Mouse (Mus musculus): ENCODE measurements around the gene 1810010H24Rik.
"Not testable (repeated sequence)": the region's sequence is repeated elsewhere in the genome, so short reads cannot be mapped to it uniquely, and the experiment has no call there.

Gene 1810010H24Rik

DNA sequence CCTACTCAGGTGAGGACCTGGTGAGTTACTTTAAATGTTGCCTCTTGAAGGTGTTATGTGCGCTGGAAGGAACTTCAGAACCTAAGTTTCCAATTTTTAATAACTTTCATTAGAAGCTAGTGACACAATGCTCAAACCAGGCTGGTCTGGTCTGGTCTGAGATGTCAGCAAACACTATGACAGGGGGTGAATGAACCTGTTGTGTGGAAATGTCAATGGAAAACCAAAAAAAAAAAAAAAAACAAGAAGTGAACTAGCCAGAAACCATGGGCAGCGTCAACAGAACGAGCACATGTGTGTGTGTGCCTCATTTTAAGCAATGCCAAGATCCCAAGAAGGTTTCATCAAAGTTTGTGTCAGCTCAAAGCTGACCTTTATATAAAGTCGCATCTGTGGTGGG is 20.1 kb downstream of the 1810010H24Rik start:
- DNase-seq: no peak

DNA sequence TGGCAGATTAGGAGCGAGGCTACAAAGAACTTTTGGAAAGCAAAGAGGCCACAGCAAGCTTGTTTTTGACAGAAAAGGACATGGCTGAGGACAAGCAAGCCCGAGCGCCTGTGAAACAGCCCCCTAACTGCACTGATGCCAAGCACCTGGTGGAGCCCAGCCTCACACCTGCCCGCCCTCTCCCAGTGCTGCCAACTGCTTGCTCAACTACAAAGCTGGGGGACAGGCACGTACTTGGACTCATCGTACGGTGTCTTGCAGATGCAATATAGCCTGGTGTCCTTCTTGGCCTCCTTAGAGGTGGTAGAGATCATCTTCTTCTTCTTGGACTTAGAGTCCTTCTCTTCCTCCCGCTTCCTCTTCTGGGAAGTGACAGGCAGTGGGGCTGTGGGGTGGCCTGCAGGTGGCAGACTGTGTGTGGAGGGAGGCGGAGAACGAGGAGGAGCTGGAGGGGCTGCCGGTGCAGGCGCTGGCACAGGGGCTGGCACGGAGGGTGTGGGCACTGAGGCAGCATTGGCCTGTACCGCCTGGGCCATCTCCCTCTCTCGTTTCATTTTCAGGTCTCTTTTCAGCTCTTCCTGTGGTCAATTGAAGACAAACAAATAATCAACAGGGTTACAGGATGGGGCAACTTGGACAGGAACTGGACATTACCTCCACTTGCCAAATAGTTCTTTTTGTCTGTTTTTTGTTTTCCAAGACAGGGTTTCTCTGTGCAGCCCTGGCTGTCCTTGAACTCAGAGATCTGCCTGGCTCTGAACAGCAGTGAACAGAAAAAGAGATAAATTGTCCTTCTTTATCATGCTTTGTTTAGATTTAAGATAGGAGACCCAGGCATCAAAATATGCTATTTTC is 21.5 kb downstream of the 1810010H24Rik start:
- no peak for DNase-seq

- DNase-seq: no peak
Measured at GRCm38 (mm10) chr11:107054870-107055269, 29.4 kb downstream of the 1810010H24Rik start.

GRCm38 (mm10) chr11:107057391-107057790 is 31.9 kb downstream of the 1810010H24Rik start:
- DNase-seq: no peak

DNA sequence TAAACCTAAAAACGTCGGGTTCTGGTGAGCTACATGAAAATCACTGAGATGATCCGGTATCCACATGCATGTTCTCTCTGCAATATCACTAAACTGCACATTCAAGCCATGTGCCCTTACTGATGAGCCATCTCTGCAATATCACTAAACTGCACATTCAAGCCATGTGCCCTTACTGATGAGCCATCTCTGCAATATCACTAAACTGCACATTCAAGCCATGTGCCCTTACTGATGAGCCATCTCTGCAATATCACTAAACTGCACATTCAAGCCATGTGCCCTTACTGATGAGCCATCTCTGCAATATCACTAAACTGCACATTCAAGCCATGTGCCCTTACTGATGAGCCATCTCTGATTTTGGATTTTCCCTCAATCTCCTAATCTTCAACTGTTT is 34.2 kb downstream of the 1810010H24Rik start:
- not testable (repeated sequence) for DNase-seq

DNA sequence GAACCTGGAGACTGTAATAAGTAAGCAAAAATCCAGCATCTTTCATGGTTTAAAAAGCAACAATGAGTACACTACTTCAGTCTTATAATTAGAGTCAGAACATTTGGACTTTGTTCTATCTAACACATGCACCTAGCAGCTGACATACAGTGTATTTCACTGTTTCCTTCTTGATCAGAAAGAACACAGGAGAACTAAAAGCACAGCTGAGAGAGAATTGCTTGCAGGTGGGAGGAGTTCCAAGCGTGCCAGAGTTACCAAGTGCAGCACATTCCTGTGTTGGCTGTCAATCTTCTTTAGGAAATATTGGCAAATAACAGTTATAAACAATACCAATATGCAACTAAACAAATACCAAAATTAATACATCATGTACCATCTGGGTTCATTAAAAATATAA is 35.5 kb downstream of the 1810010H24Rik start:
- no peak for DNase-seq

DNA sequence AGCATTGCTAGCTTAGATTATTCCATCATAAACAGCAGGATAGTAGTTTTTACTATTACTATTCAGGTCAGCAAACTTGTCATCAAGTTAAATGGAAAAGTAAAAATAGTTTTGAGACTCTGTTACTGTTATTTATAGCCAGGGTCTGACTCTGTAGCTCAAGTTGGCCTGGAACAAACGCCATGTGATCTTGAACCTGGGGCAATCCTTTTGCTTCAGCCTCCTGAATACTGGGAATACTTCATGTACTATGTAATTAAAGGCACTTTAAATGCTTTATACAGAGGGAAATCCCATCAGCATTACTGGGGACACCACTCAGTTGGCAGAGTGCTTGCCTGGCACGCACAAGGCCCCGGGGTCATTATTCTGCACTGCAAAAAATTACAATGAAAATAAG is 37.6 kb downstream of the 1810010H24Rik start:
- DNase-seq: no peak

DNA sequence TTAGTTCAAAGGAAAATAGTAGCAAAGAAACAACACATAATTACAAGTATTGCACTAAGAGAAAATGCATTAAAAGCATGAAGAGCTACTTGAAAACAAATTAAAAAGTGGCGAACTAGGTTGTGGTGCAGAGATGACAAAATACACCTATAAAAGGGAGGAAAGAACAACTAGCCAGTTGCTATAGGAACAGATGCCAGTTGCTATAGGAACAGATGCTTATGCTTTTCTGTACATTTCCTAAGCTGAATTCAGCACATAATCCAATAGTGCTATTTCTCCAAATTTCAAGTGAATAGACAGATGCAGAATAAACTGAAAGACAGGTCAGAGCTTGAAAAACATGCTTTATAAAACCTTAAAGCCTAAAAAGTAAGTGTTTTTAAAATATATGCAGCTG is 39.1 kb downstream of the 1810010H24Rik start:
- DNase-seq: no peak

DNA sequence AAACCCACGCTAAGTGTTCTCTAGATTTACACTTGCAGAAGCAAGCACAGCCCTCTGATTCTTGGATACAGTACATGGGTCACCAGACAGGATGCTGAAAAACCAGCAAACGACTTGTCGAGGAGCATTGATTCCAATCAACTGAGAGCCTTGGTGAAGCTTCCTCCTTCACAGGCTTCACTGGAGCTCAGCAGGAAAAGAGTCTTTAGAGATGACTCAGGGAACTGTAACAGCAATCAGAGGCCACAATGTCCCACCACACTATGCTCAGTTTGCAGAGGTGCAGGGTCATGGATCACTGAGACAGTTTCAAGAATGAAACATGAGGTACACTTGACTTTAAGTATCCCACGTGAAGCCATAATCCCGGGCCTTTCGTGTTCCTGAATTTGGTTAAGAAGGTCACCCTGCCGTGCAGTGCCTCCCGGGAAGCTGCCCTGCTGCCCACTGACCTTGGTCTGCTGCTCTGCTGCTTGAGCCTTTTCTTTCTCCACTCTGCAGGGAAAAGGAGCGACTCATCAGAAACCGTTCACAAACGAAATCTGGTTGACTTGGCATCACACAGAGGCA is 39.8 kb downstream of the 1810010H24Rik start:
- no peak for DNase-seq

All from thymus, postnatal 36 days (tissue).